Mouse (Mus musculus) ES-E14 (cell line): ENCODE measurements around the gene Ppp4r1. TPM values are rescaled to one million over a fixed set of nuclear protein-coding genes. Genes with fewer than 3 reads are reported as not detected.
A peak's percentile ranks its signal among the peaks of the same experiment; 100 is the strongest.

Experiments
- DNase-seq: peaks from one replicate; pipeline ENCODE4 v3.0.0-alpha.2; 2013; ENCODE audit warnings: low read depth, low spot score
- H3K27ac ChIP-seq: 2 replicates; pipeline ENCODE4 v1.5.1; 2012; ENCODE audit warnings: low read depth, mild to moderate bottlenecking, low read length, moderate library complexity, mixed read lengths; ENCODE audit not compliant: poor library complexity, insufficient read depth, severe bottlenecking
- H3K36me3 ChIP-seq: 2 replicates; pipeline ENCODE4 v1.6.1; 2012; ENCODE audit warnings: mild to moderate bottlenecking, low read length, moderate library complexity, mixed read lengths; ENCODE audit not compliant: control insufficient read depth, poor library complexity, insufficient read depth, severe bottlenecking
- H3K4me1 ChIP-seq, 2 experiments: fragments of 150-350 bp in 1 of 2; sonication (generic) in 1 of 2; 2 replicates each; pipeline ENCODE4 v1.6.1; 2012; ENCODE audit warnings: low read length in 2 of 2, mild to moderate bottlenecking in 1 of 2, mixed read lengths in 1 of 2; ENCODE audit not compliant: control insufficient read depth in 2 of 2, insufficient read depth in 2 of 2, poor library complexity in 1 of 2
- H3K4me3 ChIP-seq, 2 experiments: fragments of 150-350 bp in 1 of 2; sonication (generic) in 1 of 2; 2 replicates each; pipeline ENCODE4 v1.5.1; 2012; ENCODE audit warnings: low read length in 2 of 2, low read depth in 1 of 2, mild to moderate bottlenecking in 1 of 2, mixed read lengths in 1 of 2; ENCODE audit not compliant: insufficient read depth in 1 of 2, poor library complexity in 1 of 2, severe bottlenecking in 1 of 2
- H3K9ac ChIP-seq: 2 replicates; pipeline ENCODE4 v1.6.1; 2012; ENCODE audit warnings: low read depth, mild to moderate bottlenecking, low read length, mixed read lengths; ENCODE audit not compliant: poor library complexity, insufficient read depth, severe bottlenecking
- H3K9me3 ChIP-seq: fragments of 150-350 bp; sonication (generic); 2 replicates; pipeline ENCODE4 v1.6.1; 2012; ENCODE audit warnings: low read depth, mild to moderate bottlenecking, low read length; ENCODE audit not compliant: control insufficient read depth, insufficient read depth
- CHD2 ChIP-seq: IDR thresholded peaks from 2 replicates; pipeline ENCODE4 v1.6.1; 2014; ENCODE audit warnings: mild to moderate bottlenecking, low read depth, low read length, inconsistent platforms
- HCFC1 ChIP-seq: IDR thresholded peaks from 2 replicates; pipeline ENCODE4 v1.6.1; 2012; ENCODE audit warnings: low read length, inconsistent platforms, borderline replicate concordance; ENCODE audit not compliant: insufficient read depth
- MAFK ChIP-seq: IDR thresholded peaks from 2 replicates; pipeline ENCODE4 v1.6.1; 2014; ENCODE audit warnings: mild to moderate bottlenecking, low read depth, low read length, inconsistent platforms; ENCODE audit not compliant: insufficient read depth
- ZC3H11A ChIP-seq: IDR thresholded peaks from 2 replicates; pipeline ENCODE4 v1.6.1; 2012; ENCODE audit warnings: low read depth, mild to moderate bottlenecking, inconsistent platforms, low read length, borderline replicate concordance
- ZNF384 ChIP-seq: IDR thresholded peaks from 2 replicates; pipeline ENCODE4 v1.6.1; 2012; ENCODE audit warnings: low read depth, low read length, inconsistent platforms
- in situ Hi-C, 2 experiments: fragments of 600-800 bp; cut with MboI; formaldehyde crosslinking; loops; one replicate each; pipeline ENCODE4 v1.15.1; 2025; ENCODE audit warnings: low sequenced_read_pairs in 2 of 2, inconsistent platforms in 1 of 2; ENCODE audit not compliant: unreplicated experiment in 2 of 2
- total RNA-seq: library from RNA; depleted of rRNA; stranded (reverse); fragments of 300-350 nt; gene quantifications from 2 replicates; pipeline ENCODE4 v1.2.3, GENCODE M21; 2012

The Ppp4r1 gene
- total RNA-seq, 1 experiment = 40.3 TPM

- H3K4me1 ChIP-seq = no peaks in the 10 kb centered on the region
- in situ Hi-C loops = no loop called here
- TF ChIP-seq CHD2 (no peak), ZC3H11A (no peak), HCFC1 (no peak), MAFK (no peak), ZNF384 (no peak)
- H3K9me3 ChIP-seq = no peaks in the 10 kb centered on the region
- H3K4me3 ChIP-seq = no peak overlapping the region
- peaks cover 42% of the 10 kb centered on the region for H3K36me3 ChIP-seq
- H3K27ac ChIP-seq = no peak overlapping the region
- no peak for DNase-seq
- no peak overlapping the region for H3K9ac ChIP-seq
Measured at GRCm38 (mm10) chr17:65857617-65858016, 75.2 kb downstream of the Ppp4r1 start.

GRCm38 (mm10) chr17:65862579-65862978 lies 80.2 kb downstream of the Ppp4r1 start:
- Histone ChIP-seq H3K4me1 (peaks cover 0 to 5% of the 10 kb centered on the region in 2 experiments; a peak in 2 of 4 replicates), H3K27ac (no peak overlapping the region), H3K36me3 (peaks cover 27% of the 10 kb centered on the region), H3K9me3 (no peaks in the 10 kb centered on the region), H3K4me3 (no peak overlapping the region), H3K9ac (no peak overlapping the region)
- no peak for DNase-seq
- no peak for TF ChIP-seq MAFK
- 0 out of 2 replicates have a peak, but pooled peaks have one; percentile 29 for TF ChIP-seq ZC3H11A
- in situ Hi-C loops = no loop called here

- Histone ChIP-seq H3K4me3 (no peak overlapping the region), H3K27ac (no peak overlapping the region), H3K9ac (no peak overlapping the region), H3K9me3 (no peaks in the 10 kb centered on the region), H3K36me3 (peaks cover 19% of the 10 kb centered on the region), H3K4me1 (peaks cover 0 to 5% of the 10 kb centered on the region in 2 experiments; a peak in 3 of 4 replicates)
- TF ChIP-seq CHD2 (no peak), ZC3H11A (no peak), HCFC1 (no peak), MAFK (no peak), ZNF384 (no peak)
- in situ Hi-C loops = no loop called here
- DNase-seq = no peak
Measured at GRCm38 (mm10) chr17:65863830-65864229, 81.5 kb downstream of the Ppp4r1 start.

GRCm38 (mm10) chr17:65864742-65865141 lies 82.4 kb downstream of the Ppp4r1 start:
- Histone ChIP-seq H3K36me3 (peaks cover 14% of the 10 kb centered on the region), H3K4me3 (no peak overlapping the region), H3K9ac (no peak overlapping the region), H3K4me1 (peaks cover 4 to 9% of the 10 kb centered on the region in 2 experiments; a peak in 3 of 4 replicates), H3K27ac (no peak overlapping the region), H3K9me3 (no peaks in the 10 kb centered on the region)
- peak; percentile 42; the same call in 1 of the 2 replicates for TF ChIP-seq ZC3H11A
- TF ChIP-seq MAFK = no peak
- in situ Hi-C loops = no loop called here
- DNase-seq = peak; percentile 49

- H3K27ac ChIP-seq = no peak overlapping the region
- no peaks in the 10 kb centered on the region for H3K9me3 ChIP-seq
- DNase-seq = no peak
- H3K4me3 ChIP-seq = no peak overlapping the region
- no peak overlapping the region for H3K9ac ChIP-seq
- H3K36me3 ChIP-seq = peaks cover 14% of the 10 kb centered on the region
- in situ Hi-C loops = no loop called here
- no peak for TF ChIP-seq ZNF384
- TF ChIP-seq ZC3H11A = no peak
- TF ChIP-seq CHD2 = no peak
- TF ChIP-seq HCFC1 = no peak
- no peak for TF ChIP-seq MAFK
- H3K4me1 ChIP-seq = peaks cover 5 to 10% of the 10 kb centered on the region in 2 experiments; a peak in 3 of 4 replicates
Measured at GRCm38 (mm10) chr17:65865265-65865664, 82.9 kb downstream of the Ppp4r1 start.
